Mouse (Mus musculus) hindbrain, embryonic 12.5 days (tissue): ENCODE measurements around the gene Tubgcp6. TPM values are rescaled to one million over a fixed set of nuclear protein-coding genes. Genes with fewer than 3 reads are reported as not detected.
A peak's percentile ranks its signal among the peaks of the same experiment; 100 is the strongest.

Experiments used
- ATAC-seq: fragments of 200-750 bp; cut with Nextera tagmentation; 2 replicates; pipeline ENCODE4 v1.8.0; 2017; ENCODE audit warnings: moderate TSS enrichment; ENCODE audit not compliant: low FRiP score
- H3K27ac ChIP-seq: fragments of 300-500 bp; sonication (generic); 2 replicates; pipeline ENCODE4 v1.5.1; 2016; ENCODE audit warnings: mild to moderate bottlenecking
- H3K27me3 ChIP-seq: fragments of 300-500 bp; sonication (generic); 2 replicates; pipeline ENCODE4 v1.6.1; 2016; ENCODE audit warnings: mild to moderate bottlenecking
- H3K36me3 ChIP-seq: fragments of 300-500 bp; sonication (generic); 2 replicates; pipeline ENCODE4 v1.6.1; 2016; ENCODE audit warnings: mild to moderate bottlenecking
- H3K4me1 ChIP-seq: fragments of 300-500 bp; sonication (generic); 2 replicates; pipeline ENCODE4 v1.6.1; 2016
- H3K4me2 ChIP-seq: fragments of 300-500 bp; sonication (generic); replicated peaks from 2 replicates; pipeline ENCODE4 v1.6.1; 2016; ENCODE audit warnings: mild to moderate bottlenecking
- H3K4me3 ChIP-seq: fragments of 300-500 bp; sonication (generic); 2 replicates; pipeline ENCODE4 v1.5.1; 2016; ENCODE audit warnings: mild to moderate bottlenecking
- H3K9ac ChIP-seq: fragments of 300-500 bp; sonication (generic); 2 replicates; pipeline ENCODE4 v1.6.1; 2016; ENCODE audit warnings: mild to moderate bottlenecking, moderate library complexity
- H3K9me3 ChIP-seq: fragments of 300-500 bp; sonication (generic); replicated peaks from 2 replicates; pipeline ENCODE4 v1.6.1; 2016; ENCODE audit warnings: mild to moderate bottlenecking
- WGBS: fragments of 180-500 bp; shearing (Covaris S2); methylation state at CpG from one replicate; pipeline ENCODE4 v1.1.7; 2016; 5-methylcytosine and 5-hydroxymethylcytosine counted together
- polyA plus RNA-seq: library from polyadenylated mRNA; unstranded; fragments of >200 nt; fragmentation: Nextera tagmentation; extraction: Ambion mirVana; gene quantifications from 2 replicates; pipeline ENCODE4 v1.2.1, GENCODE M21; 2016

Tubgcp6 gene
- polyA plus RNA-seq: 22.3 and 22.8 TPM in 2 replicates

- Histone ChIP-seq H3K36me3 (peaks cover 15% of the 10 kb centered on the region; the same call in 1 of the 2 replicates), H3K9ac (peak within 1 kb of the TSS; percentile 82), H3K4me2 (peak within 1 kb of the TSS; percentile 95), H3K27ac (peak within 1 kb of the TSS; percentile 83), H3K4me1 (peaks cover 43% of the 10 kb centered on the region), H3K27me3 (no peaks in the 10 kb centered on the region), H3K4me3 (peak within 1 kb of the TSS; percentile 91), H3K9me3 (no peaks in the 10 kb centered on the region)
- WGBS: under 1% methylated on average over 47 of the region's 47 CpGs
- ATAC-seq: peak; percentile 80
Observed at GRCm38 (mm10) chr15:89122649-89123366, at the start of gene Tubgcp6. Gene Tubgcp6 (minus strand): TSS chr15:89123112.

GRCm38 (mm10) chr15:89172276-89172935 lies 49.5 kb upstream of the Tubgcp6 start:
- WGBS: 39% methylated on average over 17 of the region's 17 CpGs
- H3K9ac ChIP-seq: peak overlapping the region; percentile 79
- H3K4me1 ChIP-seq: peaks cover 84% of the 10 kb centered on the region

GRCm38 (mm10) chr15:89171526-89172051 lies 48.7 kb upstream of the Tubgcp6 start:
- no peak overlapping the region for H3K4me3 ChIP-seq

More at GRCm38 (mm10) chr15:89172276-89172935, 49.5 kb upstream of the Tubgcp6 start:
- H3K4me3 ChIP-seq: peak overlapping the region; percentile 54
- peak overlapping the region; percentile 100 for H3K4me2 ChIP-seq
- H3K27me3 ChIP-seq: no peaks in the 10 kb centered on the region
- H3K27ac ChIP-seq: peak overlapping the region; percentile 81
- no peaks in the 10 kb centered on the region for H3K9me3 ChIP-seq
- no peak for ATAC-seq
- H3K36me3 ChIP-seq: peaks cover 14% of the 10 kb centered on the region

GRCm38 (mm10) chr15:89170102-89170501 lies 47.2 kb upstream of the Tubgcp6 start:
- WGBS: 70% methylated on average over 3 of the region's 3 CpGs
- Histone ChIP-seq H3K27me3 (no peaks in the 10 kb centered on the region), H3K27ac (peak overlapping the region; percentile 50), H3K9ac (no peak overlapping the region), H3K4me2 (peak overlapping the region; percentile 21; the same call in 1 of the 2 replicates), H3K4me3 (no peak overlapping the region), H3K36me3 (peaks cover 37% of the 10 kb centered on the region), H3K9me3 (no peaks in the 10 kb centered on the region), H3K4me1 (peaks cover 61% of the 10 kb centered on the region)
- ATAC-seq: no peak

More at GRCm38 (mm10) chr15:89171526-89172051, 48.7 kb upstream of the Tubgcp6 start:
- no peaks in the 10 kb centered on the region for H3K9me3 ChIP-seq
- 82% methylated on average over 5 of the region's 5 CpGs for WGBS
- no peaks in the 10 kb centered on the region for H3K27me3 ChIP-seq
- no peak overlapping the region for H3K9ac ChIP-seq
- H3K36me3 ChIP-seq: peaks cover 23% of the 10 kb centered on the region
- H3K27ac ChIP-seq: peak overlapping the region; percentile 52
- H3K4me1 ChIP-seq: peaks cover 76% of the 10 kb centered on the region
- no peak overlapping the region for H3K4me2 ChIP-seq
- ATAC-seq: no peak

GRCm38 (mm10) chr15:89169431-89169830 lies 46.5 kb upstream of the Tubgcp6 start:
- H3K4me2 ChIP-seq: peak overlapping the region; percentile 21
- peak overlapping the region; percentile 50 for H3K27ac ChIP-seq
- peaks cover 55% of the 10 kb centered on the region for H3K4me1 ChIP-seq
- 2% methylated on average over 10 of the region's 10 CpGs for WGBS
- peak; percentile 18; the same call in 1 of the 2 replicates for ATAC-seq
- no peaks in the 10 kb centered on the region for H3K27me3 ChIP-seq
- H3K4me3 ChIP-seq: no peak overlapping the region
- peaks cover 44% of the 10 kb centered on the region for H3K36me3 ChIP-seq
- no peaks in the 10 kb centered on the region for H3K9me3 ChIP-seq
- 0 out of 2 replicates have a peak overlapping the region, but pooled peaks have one; percentile 38 for H3K9ac ChIP-seq

GRCm38 (mm10) chr15:89168922-89169321 lies 46.0 kb upstream of the Tubgcp6 start:
- Histone ChIP-seq H3K9me3 (no peaks in the 10 kb centered on the region), H3K27me3 (no peaks in the 10 kb centered on the region), H3K9ac (0 out of 2 replicates have a peak overlapping the region, but pooled peaks have one; percentile 38), H3K4me2 (peak overlapping the region; percentile 9; the same call in 1 of the 2 replicates), H3K4me3 (no peak overlapping the region), H3K36me3 (peaks cover 49% of the 10 kb centered on the region), H3K27ac (peak overlapping the region; percentile 49; the same call in 1 of the 2 replicates), H3K4me1 (peaks cover 50% of the 10 kb centered on the region)
- no peak for ATAC-seq
- WGBS: 51% methylated on average over 10 of the region's 10 CpGs

GRCm38 (mm10) chr15:89165478-89165877 lies 42.6 kb upstream of the Tubgcp6 start:
- Histone ChIP-seq H3K27me3 (no peaks in the 10 kb centered on the region), H3K4me1 (peaks cover 18% of the 10 kb centered on the region), H3K9ac (no peak overlapping the region), H3K4me2 (no peak overlapping the region), H3K9me3 (no peaks in the 10 kb centered on the region), H3K27ac (no peak overlapping the region), H3K36me3 (peaks cover 84% of the 10 kb centered on the region), H3K4me3 (no peak overlapping the region)
- 97% methylated on average over 12 of the region's 12 CpGs for WGBS
- ATAC-seq: no peak

- ATAC-seq: no peak
- Histone ChIP-seq H3K4me1 (no peaks in the 10 kb centered on the region), H3K4me2 (no peak overlapping the region), H3K4me3 (no peak overlapping the region), H3K9me3 (no peaks in the 10 kb centered on the region), H3K27me3 (no peaks in the 10 kb centered on the region), H3K9ac (no peak overlapping the region), H3K27ac (no peak overlapping the region), H3K36me3 (peaks cover 100% of the 10 kb centered on the region)
- WGBS: 88% methylated on average over 9 of the region's 9 CpGs
Observed at GRCm38 (mm10) chr15:89161397-89161796, 38.5 kb upstream of the Tubgcp6 start.

GRCm38 (mm10) chr15:89158516-89158915 lies 35.6 kb upstream of the Tubgcp6 start:
- 0 out of 2 replicates have a peak overlapping the region, but pooled peaks have one; percentile 12 for H3K27ac ChIP-seq
- no peak for ATAC-seq
- H3K4me1 ChIP-seq: no peaks in the 10 kb centered on the region
- H3K9me3 ChIP-seq: no peaks in the 10 kb centered on the region
- H3K4me2 ChIP-seq: no peak overlapping the region
- H3K9ac ChIP-seq: no peak overlapping the region
- H3K27me3 ChIP-seq: no peaks in the 10 kb centered on the region
- peaks cover 100% of the 10 kb centered on the region for H3K36me3 ChIP-seq
- no peak overlapping the region for H3K4me3 ChIP-seq
- WGBS: 95% methylated on average over 16 of the region's 16 CpGs

GRCm38 (mm10) chr15:89157954-89158353 lies 35.0 kb upstream of the Tubgcp6 start:
- no peak overlapping the region for H3K4me2 ChIP-seq
- no peaks in the 10 kb centered on the region for H3K27me3 ChIP-seq
- peaks cover 96% of the 10 kb centered on the region for H3K36me3 ChIP-seq
- WGBS: 72% methylated on average over 7 of the region's 7 CpGs
- no peak overlapping the region for H3K4me3 ChIP-seq
- no peaks in the 10 kb centered on the region for H3K4me1 ChIP-seq
- 0 out of 2 replicates have a peak overlapping the region, but pooled peaks have one; percentile 12 for H3K27ac ChIP-seq
- peak; percentile 26; the same call in 1 of the 2 replicates for ATAC-seq
- H3K9me3 ChIP-seq: no peaks in the 10 kb centered on the region
- H3K9ac ChIP-seq: no peak overlapping the region

- Histone ChIP-seq H3K36me3 (peaks cover 40% of the 10 kb centered on the region), H3K9me3 (no peaks in the 10 kb centered on the region), H3K4me1 (peaks cover 27% of the 10 kb centered on the region), H3K4me3 (no peak overlapping the region), H3K27ac (peak overlapping the region; percentile 77), H3K9ac (0 out of 2 replicates have a peak overlapping the region, but pooled peaks have one; percentile 35), H3K4me2 (no peak overlapping the region), H3K27me3 (peaks cover 12% of the 10 kb centered on the region; the same call in 1 of the 2 replicates)
- ATAC-seq: peak; percentile 55
Observed at GRCm38 (mm10) chr15:89152312-89152711, 29.4 kb upstream of the Tubgcp6 start.

- peaks cover 27% of the 10 kb centered on the region for H3K36me3 ChIP-seq
- peak overlapping the region; percentile 90 for H3K9ac ChIP-seq
- peak overlapping the region; percentile 64 for H3K4me2 ChIP-seq
- H3K4me3 ChIP-seq: peak overlapping the region; percentile 58
- ATAC-seq: no peak
- peaks cover 22% of the 10 kb centered on the region for H3K27me3 ChIP-seq
- H3K9me3 ChIP-seq: no peaks in the 10 kb centered on the region
- 2% methylated on average over 13 of the region's 13 CpGs for WGBS
- peaks cover 42% of the 10 kb centered on the region for H3K4me1 ChIP-seq
- peak overlapping the region; percentile 90 for H3K27ac ChIP-seq
Observed at GRCm38 (mm10) chr15:89150041-89150390, 27.1 kb upstream of the Tubgcp6 start.
